Mouse (Mus musculus): ENCODE results near the gene Gm20431.

GRCm38 (mm10) chr2:167694963-167695362, 33.7 kb upstream of the Gm20431 start:
- TF ChIP-seq MAX (IDR thresholded peaks at IDR 0.05), result no peak
- no peak for TF ChIP-seq CTCF (IDR thresholded peaks at IDR 0.05; ENCODE audit: control insufficient read depth, insufficient read depth, insufficient read length)
- no peak for TF ChIP-seq MYOD1 (IDR thresholded peaks at IDR 0.05; ENCODE audit: control insufficient read depth, insufficient read length, low read depth)
- no peak for TF ChIP-seq USF1 (IDR thresholded peaks at IDR 0.05; ENCODE audit: low read depth)
- TF ChIP-seq MYOG (IDR thresholded peaks at IDR 0.05; ENCODE audit: control insufficient read depth, extremely low read depth, insufficient read length), result no peak

All from C2C12 (cell line).